8 mouse cellular contexts compared by ENCODE assay signal in the genomic region with DNA sequence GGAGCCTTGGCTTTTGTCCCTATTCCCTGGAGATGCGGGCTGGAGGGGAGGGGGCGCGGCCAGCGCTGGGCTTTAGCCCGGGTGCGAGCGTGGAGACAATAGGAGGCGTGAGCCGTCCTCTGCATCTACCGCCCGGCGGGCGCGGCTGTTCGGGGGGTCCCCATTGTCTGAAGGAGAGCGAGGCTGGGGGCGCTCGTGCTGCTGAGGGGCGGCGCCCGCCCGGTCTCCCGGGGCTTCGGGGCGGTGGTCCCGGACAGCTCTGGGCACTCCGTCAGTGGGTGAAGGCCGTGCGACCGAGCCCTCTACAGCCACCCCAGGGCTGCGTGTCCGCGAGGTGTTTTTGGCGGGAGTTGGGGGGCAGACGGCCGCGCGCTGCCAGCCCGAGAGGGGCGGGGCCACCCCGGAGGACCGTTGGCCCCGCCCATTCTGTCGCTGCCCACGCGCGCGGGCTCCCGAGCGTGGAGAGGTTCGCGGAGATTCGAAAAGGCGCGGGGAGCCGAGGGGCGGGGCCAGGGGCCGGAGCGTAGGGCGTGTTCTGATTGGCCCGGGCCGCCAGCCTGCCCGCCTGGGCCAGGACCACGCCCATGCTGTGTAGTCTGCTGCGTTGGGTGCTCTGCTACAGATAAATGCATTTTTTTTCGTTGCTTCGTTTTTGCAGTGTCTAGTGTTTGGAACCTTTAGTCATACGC. TPM values are rescaled to one million over a fixed set of nuclear protein-coding genes. Genes with fewer than 3 reads are reported as not detected.
A peak's percentile ranks its signal among the peaks of the same experiment; 100 is the strongest.
DNase-seq lines count a peak whose midpoint lies in the region; ATAC-seq and TF ChIP-seq lines count a peak whose summit lies in the region.

No protein-coding gene starts in this region.

- no peak overlapping the region for H3K27ac ChIP-seq in brown adipose tissue, adult 24 weeks (replicated peaks; ENCODE audit: low read depth, low read length)
- peak overlapping the region; percentile 94 for H3K27ac ChIP-seq in heart, embryonic 15.5 days
- H3K27ac ChIP-seq in liver, embryonic 14.5 days = peak overlapping the region; percentile 88
- peak overlapping the region; percentile 95 for H3K27ac ChIP-seq in neural tube, embryonic 11.5 days (ENCODE audit: low read depth, low read length)
- peak overlapping the region; percentile 81 for H3K27ac ChIP-seq in stomach, postnatal 0 days (replicated peaks)

- peak overlapping the region; percentile 62 for H3K4me3 ChIP-seq in brown adipose tissue, adult 24 weeks (ENCODE audit: insufficient read depth, low read depth, low read length)
- H3K4me3 ChIP-seq in heart, embryonic 15.5 days = peak overlapping the region; percentile 99
- H3K4me3 ChIP-seq in liver, embryonic 14.5 days (ENCODE audit: insufficient read depth in 1 of 2, low read depth in 2 of 2, low read length in 2 of 2) = peak overlapping the region; percentile 70 to 92
- H3K4me3 ChIP-seq in neural tube, embryonic 11.5 days (ENCODE audit: low read depth, low read length) = peak overlapping the region; percentile 96
- H3K4me3 ChIP-seq in stomach, postnatal 0 days (ENCODE audit: low read depth, low read length) = peak overlapping the region; percentile 80

- peak overlapping the region; percentile 97 for H3K4me2 ChIP-seq in heart, embryonic 15.5 days
- peak overlapping the region; percentile 96 for H3K4me2 ChIP-seq in liver, embryonic 14.5 days (ENCODE audit: low read depth)
- peak overlapping the region; percentile 89 for H3K4me2 ChIP-seq in neural tube, embryonic 11.5 days (ENCODE audit: low read depth)
- peak overlapping the region; percentile 98 for H3K4me2 ChIP-seq in stomach, postnatal 0 days (replicated peaks; ENCODE audit: low read depth)

- H3K9me3 ChIP-seq in heart, embryonic 15.5 days (replicated peaks) = no peaks in the 10 kb centered on the region
- H3K9me3 ChIP-seq in liver, embryonic 14.5 days (ENCODE audit: control insufficient read depth, low read length) = no peaks in the 10 kb centered on the region
- no peaks in the 10 kb centered on the region for H3K9me3 ChIP-seq in neural tube, embryonic 11.5 days (ENCODE audit: control insufficient read depth, low read length)
- H3K9me3 ChIP-seq in stomach, postnatal 0 days (ENCODE audit: control insufficient read depth, low read length) = no peaks in the 10 kb centered on the region

- peaks cover 24% of the 10 kb centered on the region for H3K36me3 ChIP-seq in heart, embryonic 15.5 days
- peaks cover 30% of the 10 kb centered on the region for H3K36me3 ChIP-seq in liver, embryonic 14.5 days (replicated peaks; ENCODE audit: control insufficient read depth, insufficient read depth, low read depth)
- peaks cover 14% of the 10 kb centered on the region for H3K36me3 ChIP-seq in neural tube, embryonic 11.5 days (ENCODE audit: control insufficient read depth, insufficient read depth, low read length)
- H3K36me3 ChIP-seq in stomach, postnatal 0 days (ENCODE audit: control insufficient read depth, insufficient read depth, low read length) = peaks cover under 1% of the 10 kb centered on the region; the same call in 1 of the 2 replicates

- TF ChIP-seq EP300 in liver, embryonic 14.5 days (IDR thresholded peaks at IDR 0.05; ENCODE audit: low read depth) = peak; percentile 9; the same call in 1 of the 2 replicates
- no peak for TF ChIP-seq EP300 in stomach, postnatal 0 days (optimal IDR thresholded peaks at IDR 0.05)

- TF ChIP-seq CTCF in liver, embryonic 14.5 days (IDR thresholded peaks at IDR 0.05; ENCODE audit: low read depth) = no peak
- no peak for TF ChIP-seq CTCF in stomach, postnatal 0 days (IDR thresholded peaks at IDR 0.05; ENCODE audit: low read depth)

- peak; percentile 95 for DNase-seq in CD4-positive, CD25-positive, alpha-beta regulatory T cell, adult 2 months (ENCODE audit: low read depth, low spot score)
- DNase-seq in fibroblast of lung, adult 2 months (ENCODE audit: low read depth) = peak; percentile 49
- DNase-seq in kidney, postnatal 25 days = peak; percentile 96 to 97
- DNase-seq in liver, embryonic 14.5 days (ENCODE audit: low read depth in 3 of 3, low spot score in 3 of 3) = peak; percentile 91 to 94 (median 92)
- peak; percentile 98 for DNase-seq in neural tube, embryonic 11.5 days (ENCODE audit: low spot score)
- DNase-seq in stomach, postnatal 0 days (ENCODE audit: low spot score) = peak; percentile 96

- peak overlapping the region; percentile 93 for H3K9ac ChIP-seq in heart, embryonic 15.5 days
- H3K9ac ChIP-seq in liver, embryonic 14.5 days (replicated peaks) = peak overlapping the region; percentile 99
- peak overlapping the region; percentile 98 for H3K9ac ChIP-seq in neural tube, embryonic 11.5 days (ENCODE audit: low read length)
- peak overlapping the region; percentile 80 for H3K9ac ChIP-seq in stomach, postnatal 0 days (ENCODE audit: low read length)

- H3K27me3 ChIP-seq in heart, embryonic 15.5 days = no peaks in the 10 kb centered on the region
- H3K27me3 ChIP-seq in liver, embryonic 14.5 days (ENCODE audit: control insufficient read depth, insufficient read depth, low read length) = no peaks in the 10 kb centered on the region
- no peaks in the 10 kb centered on the region for H3K27me3 ChIP-seq in neural tube, embryonic 11.5 days (ENCODE audit: control insufficient read depth, insufficient read depth, low read length)
- H3K27me3 ChIP-seq in stomach, postnatal 0 days (ENCODE audit: control insufficient read depth, insufficient read depth, low read length) = no peaks in the 10 kb centered on the region

- H3K4me1 ChIP-seq in brown adipose tissue, adult 24 weeks (ENCODE audit: control insufficient read depth, insufficient read depth, insufficient read length, low read length) = no peaks in the 10 kb centered on the region; the same call in 1 of the 2 replicates
- peaks cover 19% of the 10 kb centered on the region for H3K4me1 ChIP-seq in heart, embryonic 15.5 days (replicated peaks)
- peaks cover 10 to 17% of the 10 kb centered on the region in 2 experiments for H3K4me1 ChIP-seq in liver, embryonic 14.5 days (replicated peaks; ENCODE audit: control insufficient read depth in 2 of 2, insufficient read depth in 2 of 2, low read length in 1 of 2)
- H3K4me1 ChIP-seq in neural tube, embryonic 11.5 days (ENCODE audit: control insufficient read depth, insufficient read depth, low read length) = peaks cover 9% of the 10 kb centered on the region; the same call in 1 of the 2 replicates
- H3K4me1 ChIP-seq in stomach, postnatal 0 days (replicated peaks; ENCODE audit: control insufficient read depth, insufficient read depth) = no peaks in the 10 kb centered on the region

- ATAC-seq in heart, embryonic 15.5 days (replicated peaks; ENCODE audit: insufficient number of reproducible peaks, insufficient read depth, low FRiP score, low read depth) = peak; percentile 88
- peak; percentile 80 for ATAC-seq in liver, embryonic 14.5 days (ENCODE audit: insufficient read depth)
- ATAC-seq in neural tube, embryonic 11.5 days (ENCODE audit: insufficient read depth, low FRiP score, low TSS enrichment) = peak; percentile 86
- ATAC-seq in stomach, postnatal 0 days (ENCODE audit: low FRiP score, low TSS enrichment) = peak; percentile 93

- under 1% methylated on average over 66 of the region's 68 CpGs for WGBS in heart, embryonic 15.5 days
- under 1% methylated on average over 62 of the region's 68 CpGs for WGBS in liver, embryonic 14.5 days (ENCODE audit: insufficient replicate concordance)
- under 1% methylated on average over 57 of the region's 68 CpGs for WGBS in neural tube, embryonic 11.5 days
- WGBS in stomach, postnatal 0 days = under 1% methylated on average over 56 of the region's 68 CpGs

RNA-seq across cellular contexts. Expression of gene Stmn1, which starts 0.6 kb away (rescaled TPM):
- 3.3 and 8.3 TPM in 2 replicates for polyA plus RNA-seq in brown adipose tissue, adult 24 weeks (2012; ENCODE audit: insufficient read depth, insufficient read length, missing spikeins)
- 947 and 956 TPM in 2 replicates for polyA plus RNA-seq in heart, embryonic 15.5 days (2015; fragmentation: Nextera tagmentation; extraction: Ambion mirVana)
- 46.2 and 104 TPM in 2 replicates for polyA plus RNA-seq in liver, embryonic 14.5 days (2012; rRNA removed)
- 404 and 464 TPM in 2 replicates for polyA plus RNA-seq in liver, embryonic 14.5 days (2014; fragmentation: Nextera tagmentation; extraction: Ambion mirVana)
- polyA plus RNA-seq in neural tube, embryonic 11.5 days (2014; fragmentation: Nextera tagmentation; extraction: Ambion mirVana) = 3,693 and 3,815 TPM in 2 replicates
- polyA plus RNA-seq in stomach, postnatal 0 days (2015; fragmentation: Nextera tagmentation; extraction: Ambion mirVana) = 358 and 380 TPM in 2 replicates

RNA-seq across cellular contexts. Expression of gene Paqr7, which starts 27.8 kb away (rescaled TPM):
- 5.9 and 7.6 TPM in 2 replicates for polyA plus RNA-seq in brown adipose tissue, adult 24 weeks (2012; ENCODE audit: insufficient read depth, insufficient read length, missing spikeins)
- 11.7 and 11.9 TPM in 2 replicates for polyA plus RNA-seq in heart, embryonic 15.5 days (2015; fragmentation: Nextera tagmentation; extraction: Ambion mirVana)
- polyA plus RNA-seq in liver, embryonic 14.5 days (2012; rRNA removed) = 4.1 and 5.7 TPM in 2 replicates
- 1.9 and 2.3 TPM in 2 replicates for polyA plus RNA-seq in liver, embryonic 14.5 days (2014; fragmentation: Nextera tagmentation; extraction: Ambion mirVana)
- 2.0 and 2.2 TPM in 2 replicates for polyA plus RNA-seq in neural tube, embryonic 11.5 days (2014; fragmentation: Nextera tagmentation; extraction: Ambion mirVana)
- polyA plus RNA-seq in stomach, postnatal 0 days (2015; fragmentation: Nextera tagmentation; extraction: Ambion mirVana) = 51.8 and 56.4 TPM in 2 replicates

RNA-seq across cellular contexts. Expression of gene Aunip, which starts 42.1 kb away (rescaled TPM):
- polyA plus RNA-seq in brown adipose tissue, adult 24 weeks (2012; ENCODE audit: insufficient read depth, insufficient read length, missing spikeins) = not detected in 2 replicates
- 7.3 and 7.9 TPM in 2 replicates for polyA plus RNA-seq in heart, embryonic 15.5 days (2015; fragmentation: Nextera tagmentation; extraction: Ambion mirVana)
- polyA plus RNA-seq in liver, embryonic 14.5 days (2012; rRNA removed) = 13.5 and 21.0 TPM in 2 replicates
- polyA plus RNA-seq in liver, embryonic 14.5 days (2014; fragmentation: Nextera tagmentation; extraction: Ambion mirVana) = 7.6 and 10.2 TPM in 2 replicates
- 6.5 and 8.1 TPM in 2 replicates for polyA plus RNA-seq in neural tube, embryonic 11.5 days (2014; fragmentation: Nextera tagmentation; extraction: Ambion mirVana)
- polyA plus RNA-seq in stomach, postnatal 0 days (2015; fragmentation: Nextera tagmentation; extraction: Ambion mirVana) = 3.5 and 3.8 TPM in 2 replicates
